Mouse (Mus musculus): Measurements from ENCODE around the gene Zfp646. TPM values are rescaled to one million over a fixed set of nuclear protein-coding genes. Genes with fewer than 3 reads are reported as not detected.

The Zfp646 gene
- polyA plus RNA-seq, 1 experiment from 2014 or later: 3.7 TPM

DNA sequence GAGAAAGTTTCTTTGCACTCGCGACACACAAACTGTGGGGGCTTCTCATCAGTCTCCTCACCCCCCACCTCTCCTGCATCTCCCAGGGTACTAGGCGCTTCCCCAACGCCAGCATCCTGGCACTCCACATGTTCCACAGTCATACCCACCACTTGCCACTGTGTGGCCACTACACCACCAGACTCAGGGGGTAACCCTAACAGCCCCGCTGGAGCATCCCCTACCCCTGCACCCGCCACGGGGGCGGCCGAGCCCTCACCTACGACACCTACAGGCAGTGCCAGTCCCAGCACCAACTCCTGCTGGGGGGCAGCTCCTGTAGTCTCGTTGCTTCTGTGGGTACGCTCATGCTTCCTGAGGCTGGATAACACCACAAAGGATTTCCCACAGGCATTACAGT lies 9.6 kb upstream of the Zfp646 start:
- 84% methylated on average over 12 of the region's 12 CpGs for WGBS (ENCODE audit: insufficient replicate concordance)
- no peak for DNase-seq
- ATAC-seq (ENCODE audit: low read depth): no peak
- Histone ChIP-seq H3K9ac (no peak overlapping the region), H3K4me2 (no peak overlapping the region), H3K4me3 (replicated peaks) (no peak overlapping the region), H3K27me3 (no peaks in the 10 kb centered on the region), H3K27ac (no peak overlapping the region), H3K4me1 (replicated peaks) (peaks cover 16% of the 10 kb centered on the region), H3K36me3 (peaks cover 56% of the 10 kb centered on the region), H3K9me3 (replicated peaks) (no peaks in the 10 kb centered on the region)

DNA sequence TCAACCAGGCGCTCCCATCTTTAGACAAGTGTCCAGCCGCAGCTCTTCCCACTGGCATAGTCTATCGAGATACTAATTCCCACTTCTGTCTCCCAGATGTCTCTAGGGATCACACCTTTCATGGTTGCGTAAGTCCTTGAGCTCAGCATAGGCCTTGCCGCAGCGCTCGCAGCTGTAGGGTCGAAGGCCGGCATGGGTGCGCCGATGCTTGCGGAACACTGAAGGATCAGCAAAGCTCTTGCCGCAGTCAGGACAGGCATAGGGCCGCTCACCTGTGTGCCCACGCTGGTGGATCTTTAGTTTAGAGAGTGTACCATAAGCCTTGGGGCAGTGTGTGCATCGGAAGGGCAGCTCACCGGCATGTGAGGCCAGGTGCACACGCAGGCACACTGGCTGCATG lies 8.4 kb upstream of the Zfp646 start:
- ATAC-seq (ENCODE audit: low read depth) (no peak), DNase-seq (no peak)
- Histone ChIP-seq H3K4me1 (replicated peaks) (peaks cover 24% of the 10 kb centered on the region), H3K27ac (no peak overlapping the region), H3K36me3 (peaks cover 62% of the 10 kb centered on the region), H3K4me2 (no peak overlapping the region), H3K9ac (no peak overlapping the region), H3K4me3 (replicated peaks) (no peak overlapping the region), H3K9me3 (replicated peaks) (no peaks in the 10 kb centered on the region), H3K27me3 (no peaks in the 10 kb centered on the region)
- WGBS (ENCODE audit: insufficient replicate concordance): 94% methylated on average over 18 of the region's 18 CpGs

DNA sequence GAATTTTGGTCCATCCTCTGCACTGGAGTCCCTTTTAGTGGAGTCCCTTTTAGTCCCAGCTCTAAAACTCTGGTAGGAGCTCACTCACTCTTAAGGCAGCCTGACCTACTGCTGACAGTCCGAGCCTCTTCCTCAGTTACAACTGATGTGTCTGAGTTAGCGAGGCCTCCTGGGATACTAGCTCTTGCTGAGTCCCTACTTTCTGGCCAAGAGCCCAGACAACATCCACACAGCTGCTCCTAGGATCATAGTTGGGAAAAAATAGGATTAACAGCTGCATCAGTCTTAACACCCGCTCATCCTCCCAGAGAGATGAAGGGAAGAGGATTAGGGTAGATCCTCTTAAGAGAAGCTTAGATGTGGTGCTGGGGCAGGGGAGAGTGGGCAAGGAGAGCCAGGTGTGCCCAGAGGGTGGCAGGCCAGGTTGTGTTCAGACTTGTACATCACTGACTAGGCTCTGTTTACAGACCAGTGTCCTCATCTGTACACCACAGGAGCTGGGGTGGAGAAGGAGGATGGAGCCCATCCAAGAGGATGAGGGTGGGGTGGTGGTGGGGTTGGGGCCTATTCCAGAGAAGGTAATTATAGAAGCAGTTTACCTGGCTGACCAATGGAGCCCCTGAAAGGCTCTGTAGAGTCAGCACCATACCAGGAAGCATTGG lies 6.7 kb upstream of the Zfp646 start:
- H3K27ac ChIP-seq: no peak overlapping the region
- H3K36me3 ChIP-seq: peaks cover 68% of the 10 kb centered on the region
- DNase-seq (no peak), ATAC-seq (ENCODE audit: low read depth) (no peak)
- no peak overlapping the region for H3K4me2 ChIP-seq
- no peaks in the 10 kb centered on the region for H3K27me3 ChIP-seq
- H3K9me3 ChIP-seq (replicated peaks): no peaks in the 10 kb centered on the region
- no peak overlapping the region for H3K4me3 ChIP-seq (replicated peaks)
- H3K4me1 ChIP-seq (replicated peaks): peaks cover 38% of the 10 kb centered on the region
- 76% methylated on average over 3 of the region's 3 CpGs for WGBS (ENCODE audit: insufficient replicate concordance)
- no peak overlapping the region for H3K9ac ChIP-seq

DNA sequence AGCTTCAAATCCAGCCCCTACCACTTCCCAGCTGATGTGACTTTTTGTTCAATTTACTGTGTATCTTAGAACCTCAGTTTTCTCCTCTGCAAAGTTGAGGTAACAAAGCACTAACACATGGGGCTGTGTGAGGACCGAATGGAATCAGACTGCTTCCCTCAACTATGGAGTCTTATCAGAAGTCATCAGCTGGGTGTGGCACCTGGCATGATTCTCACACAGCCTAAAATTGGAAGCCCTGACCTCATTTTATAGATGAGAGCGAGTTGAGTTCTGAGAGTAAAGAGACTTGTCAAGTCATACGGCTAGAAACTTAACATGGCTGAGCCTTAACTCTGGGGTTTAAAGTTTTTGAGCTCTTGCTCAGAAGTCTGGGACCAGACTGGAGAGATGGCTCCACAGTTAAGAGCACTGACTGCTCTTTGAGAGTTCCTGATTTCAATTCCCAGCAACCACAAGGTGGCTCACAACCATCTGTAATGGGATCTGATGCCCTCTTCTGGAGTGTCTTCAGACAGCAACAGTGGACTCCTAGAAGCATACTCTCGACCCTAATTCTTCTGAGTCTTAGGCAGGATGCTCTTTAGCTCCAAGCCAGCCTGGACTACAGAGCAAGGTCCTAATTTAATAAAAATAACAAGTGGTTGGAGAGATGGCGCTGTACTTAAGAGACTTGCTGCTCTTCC lies 5.7 kb upstream of the Zfp646 start:
- no peak overlapping the region for H3K9ac ChIP-seq

DNA sequence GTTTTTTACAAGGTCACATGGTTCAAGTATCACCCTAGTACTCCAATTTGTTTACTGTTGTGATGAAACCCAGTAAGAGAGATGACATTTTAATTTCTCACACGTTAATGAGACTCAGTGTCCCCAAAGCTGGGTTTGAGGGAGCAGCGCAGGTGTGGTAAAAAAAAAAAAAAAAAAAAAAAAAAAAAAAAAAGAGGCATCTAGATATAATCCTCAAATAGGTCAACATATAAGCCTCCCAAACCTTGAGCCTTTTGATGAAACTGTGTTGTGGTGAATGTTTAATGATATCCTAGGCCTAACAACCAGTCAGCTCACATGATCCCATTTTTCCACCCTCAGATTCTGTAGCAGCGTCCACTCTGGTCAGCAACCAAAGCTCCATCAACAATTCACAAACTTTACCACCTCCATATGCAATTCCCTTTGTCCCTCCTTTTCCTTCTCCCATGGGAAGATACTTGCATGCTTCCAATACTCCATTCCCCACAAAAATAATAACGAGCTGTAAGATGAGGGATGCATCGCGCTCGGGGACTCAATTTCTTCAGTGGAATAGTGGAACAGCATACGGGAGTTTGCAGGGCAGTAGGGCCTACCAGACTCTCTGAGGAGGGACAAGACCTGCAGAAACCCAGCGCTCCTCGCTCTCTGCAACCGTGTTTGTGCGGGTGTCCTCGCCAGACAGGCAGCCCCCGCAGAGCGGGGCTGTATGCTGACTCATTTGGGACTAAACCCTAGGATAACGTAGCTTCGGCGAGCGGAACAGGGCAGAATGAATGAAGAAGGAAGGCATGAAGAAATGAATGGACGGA lies 1.0 kb upstream of the Zfp646 start:
- WGBS (ENCODE audit: insufficient replicate concordance): 4% methylated on average over 20 of the region's 20 CpGs
- Histone ChIP-seq H3K4me3 (replicated peaks) (peak overlapping the region; percentile 93), H3K27ac (peak overlapping the region; percentile 96), H3K9ac (peak overlapping the region; percentile 98), H3K9me3 (replicated peaks) (peaks cover 20% of the 10 kb centered on the region), H3K27me3 (no peaks in the 10 kb centered on the region), H3K36me3 (peaks cover 51% of the 10 kb centered on the region), H3K4me2 (peak overlapping the region; percentile 87), H3K4me1 (replicated peaks) (peaks cover 50% of the 10 kb centered on the region)
- ATAC-seq (ENCODE audit: low read depth) (peak; percentile 21), DNase-seq (no peak)

More for the DNA sequence above, 5.7 kb upstream of the Zfp646 start:
- no peaks in the 10 kb centered on the region for H3K27me3 ChIP-seq
- H3K4me3 ChIP-seq (replicated peaks): no peak overlapping the region
- 58% methylated on average over 5 of the region's 5 CpGs for WGBS (ENCODE audit: insufficient replicate concordance)
- H3K27ac ChIP-seq: no peak overlapping the region
- H3K9me3 ChIP-seq (replicated peaks): no peaks in the 10 kb centered on the region
- no peak overlapping the region for H3K4me2 ChIP-seq
- ATAC-seq (ENCODE audit: low read depth) (no peak), DNase-seq (no peak)
- peaks cover 60% of the 10 kb centered on the region for H3K36me3 ChIP-seq
- peaks cover 48% of the 10 kb centered on the region for H3K4me1 ChIP-seq (replicated peaks)

DNA sequence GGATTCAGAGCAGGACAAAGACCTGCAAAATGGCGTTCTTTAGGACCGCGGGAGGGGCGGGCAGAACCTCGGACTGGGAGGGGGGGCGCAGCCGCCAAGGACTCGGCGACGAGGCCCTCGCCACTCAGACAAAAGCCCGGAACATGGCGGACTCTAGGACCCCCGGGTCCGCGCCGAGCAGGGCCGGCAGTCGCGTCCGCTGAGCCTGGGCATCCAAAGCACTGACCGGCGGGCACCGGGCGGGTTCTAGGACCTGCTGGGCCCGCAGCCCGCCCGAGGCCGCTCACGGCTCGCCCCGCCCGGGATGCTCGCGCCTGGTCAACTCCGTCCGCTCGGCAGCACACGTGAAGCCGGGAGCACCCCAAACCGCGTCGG lies 407 bp upstream of the Zfp646 start:
- Histone ChIP-seq H3K9me3 (replicated peaks) (peaks cover 26% of the 10 kb centered on the region), H3K27me3 (no peaks in the 10 kb centered on the region), H3K4me2 (peak overlapping the region; percentile 87), H3K27ac (peak overlapping the region; percentile 96), H3K4me1 (replicated peaks) (peaks cover 44% of the 10 kb centered on the region), H3K9ac (peak overlapping the region; percentile 98), H3K4me3 (replicated peaks) (peak overlapping the region; percentile 93), H3K36me3 (peaks cover 52% of the 10 kb centered on the region)
- ATAC-seq (ENCODE audit: low read depth) (peak; percentile 74), DNase-seq (peak; percentile 81)
- WGBS (ENCODE audit: insufficient replicate concordance): 2% methylated on average over 43 of the region's 43 CpGs

DNA sequence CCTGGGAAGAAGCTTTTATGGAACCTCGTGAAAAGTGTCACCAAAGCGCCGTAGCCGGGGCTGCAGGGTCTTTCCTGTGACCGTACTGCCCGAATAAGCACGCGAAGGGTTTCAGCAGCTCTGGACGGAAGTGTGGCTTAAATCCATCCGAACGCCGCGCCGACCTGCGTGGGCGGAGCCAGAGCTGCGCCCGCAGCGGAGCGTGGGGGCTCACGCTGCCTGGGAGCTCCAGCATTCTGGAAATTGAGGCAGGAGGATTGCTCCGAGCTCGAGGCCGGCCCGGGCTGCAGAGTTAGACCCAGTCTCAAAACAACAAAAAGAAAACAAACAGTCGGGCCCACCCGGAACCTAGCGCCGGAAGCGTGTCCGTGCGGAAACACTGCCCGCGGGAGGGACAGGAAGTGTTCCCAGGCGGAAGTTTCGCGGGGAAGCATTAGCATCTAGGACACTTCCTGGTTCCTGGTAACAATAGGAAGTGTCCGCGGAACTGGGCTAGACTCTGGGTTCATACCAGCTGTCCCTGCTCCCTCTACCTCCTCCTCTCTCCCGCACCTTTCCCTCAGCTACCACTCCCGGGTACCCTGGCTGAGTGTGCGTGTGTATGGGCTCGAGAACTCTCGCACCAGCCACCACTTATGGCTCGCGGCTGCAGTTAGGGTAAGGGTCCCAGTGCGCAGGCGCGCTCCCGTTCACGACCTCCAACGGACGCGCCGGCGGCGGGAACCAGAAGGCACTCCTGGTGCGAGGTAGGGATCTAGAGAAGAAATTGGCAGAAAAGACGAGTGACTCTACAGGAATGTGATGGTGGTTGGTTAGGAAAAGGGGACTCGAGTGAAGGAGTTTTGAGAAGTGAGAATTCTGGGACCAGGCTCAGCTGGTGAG lies 687 bp downstream of the Zfp646 start, which contains the start of gene Zfp668:
Gene Zfp668 (minus strand): TSS at position 362 of the 882 bp plus-strand sequence.
- Histone ChIP-seq H3K9me3 (replicated peaks) (peaks cover 37% of the 10 kb centered on the region), H3K4me2 (peak within 1 kb of the TSS; percentile 87), H3K27me3 (no peaks in the 10 kb centered on the region), H3K4me1 (replicated peaks) (peaks cover 40% of the 10 kb centered on the region), H3K9ac (peak within 1 kb of the TSS; percentile 98), H3K4me3 (replicated peaks) (peak within 1 kb of the TSS; percentile 93), H3K36me3 (peaks cover 54% of the 10 kb centered on the region), H3K27ac (peak within 1 kb of the TSS; percentile 96)
- peak; percentile 76 for ATAC-seq (ENCODE audit: low read depth)
- under 1% methylated on average over 60 of the region's 60 CpGs for WGBS (ENCODE audit: insufficient replicate concordance)
- peak; percentile 84 for DNase-seq

DNA sequence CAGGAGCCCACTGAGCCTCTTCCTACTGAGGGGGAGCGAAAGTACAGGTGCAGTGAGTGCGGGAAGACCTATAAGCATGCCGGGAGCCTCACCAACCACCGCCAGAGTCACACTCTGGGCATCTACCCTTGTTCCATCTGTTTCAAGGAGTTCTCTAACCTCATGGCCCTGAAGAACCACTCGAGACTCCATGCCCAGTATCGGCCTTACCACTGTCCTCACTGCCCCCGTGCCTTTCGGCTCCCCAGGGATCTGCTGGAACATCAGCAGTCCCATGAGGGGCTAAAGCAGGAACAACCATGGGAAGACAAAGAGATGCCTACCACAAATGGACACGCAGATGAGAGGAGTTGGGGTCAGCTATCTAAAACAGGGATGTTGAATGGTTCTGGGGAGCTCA lies 3.3 kb downstream of the Zfp646 start:
- ATAC-seq (ENCODE audit: low read depth) (no peak), DNase-seq (no peak)
- 92% methylated on average over 9 of the region's 9 CpGs for WGBS (ENCODE audit: insufficient replicate concordance)
- H3K9me3 ChIP-seq (replicated peaks): peaks cover 52% of the 10 kb centered on the region
- H3K4me2 ChIP-seq: no peak overlapping the region
- peaks cover 70% of the 10 kb centered on the region for H3K36me3 ChIP-seq
- peaks cover 33% of the 10 kb centered on the region for H3K4me1 ChIP-seq (replicated peaks)
- H3K4me3 ChIP-seq (replicated peaks): no peak overlapping the region
- H3K9ac ChIP-seq: no peak overlapping the region
- H3K27me3 ChIP-seq: no peaks in the 10 kb centered on the region
- no peak overlapping the region for H3K27ac ChIP-seq

DNA sequence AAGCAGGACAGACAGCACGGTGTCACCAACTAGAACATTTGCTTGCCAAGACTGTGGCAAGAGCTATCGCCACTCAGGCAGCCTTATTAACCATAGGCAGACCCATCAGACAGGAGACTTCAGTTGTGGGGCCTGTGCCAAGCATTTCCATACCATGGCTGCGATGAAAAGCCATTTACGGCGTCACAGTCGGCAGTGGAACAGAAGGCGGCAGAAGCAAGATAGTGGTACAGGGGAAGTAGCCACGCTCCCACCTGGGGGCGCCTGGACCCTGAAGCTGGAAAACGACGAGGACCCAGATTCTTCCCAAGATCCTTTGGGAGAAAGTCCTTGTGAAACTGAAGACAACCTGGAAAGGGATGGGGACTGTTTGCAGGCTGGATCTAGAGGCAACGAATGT lies 4.4 kb downstream of the Zfp646 start:
- ATAC-seq (ENCODE audit: low read depth): no peak
- Histone ChIP-seq H3K36me3 (peaks cover 80% of the 10 kb centered on the region), H3K4me2 (no peak overlapping the region), H3K4me3 (replicated peaks) (no peak overlapping the region), H3K27me3 (no peaks in the 10 kb centered on the region), H3K27ac (no peak overlapping the region), H3K9ac (no peak overlapping the region), H3K9me3 (replicated peaks) (peaks cover 52% of the 10 kb centered on the region), H3K4me1 (replicated peaks) (peaks cover 32% of the 10 kb centered on the region)
- no peak for DNase-seq
- WGBS (ENCODE audit: insufficient replicate concordance): 91% methylated on average over 12 of the region's 12 CpGs

DNA sequence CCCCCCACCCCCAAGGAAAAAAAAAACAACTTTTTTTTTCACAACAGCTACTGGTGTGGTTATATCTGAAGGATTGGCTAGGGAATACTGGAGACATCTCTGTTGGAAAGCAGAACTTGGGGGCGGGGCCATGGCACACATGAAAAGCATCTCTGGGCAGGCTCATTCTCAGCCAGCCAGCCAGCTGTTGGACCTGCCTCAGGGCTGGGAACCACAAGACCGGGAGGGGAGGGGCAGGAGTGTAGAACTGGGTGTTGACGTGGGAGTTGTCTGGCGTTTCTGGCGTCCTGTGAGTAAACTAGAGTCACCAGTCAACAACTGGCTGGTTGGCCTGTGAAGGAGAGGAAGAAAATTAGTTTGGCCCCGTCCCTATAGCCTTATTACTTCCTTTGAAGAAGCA lies 9.9 kb downstream of the Zfp646 start:
- no peak for ATAC-seq (ENCODE audit: low read depth)
- Histone ChIP-seq H3K4me3 (replicated peaks) (no peak overlapping the region), H3K9me3 (replicated peaks) (peaks cover 23% of the 10 kb centered on the region), H3K4me1 (replicated peaks) (peaks cover 25% of the 10 kb centered on the region), H3K27ac (peak overlapping the region; percentile 38; the same call in 1 of the 2 replicates), H3K9ac (no peak overlapping the region), H3K36me3 (peaks cover 88% of the 10 kb centered on the region), H3K4me2 (no peak overlapping the region), H3K27me3 (no peaks in the 10 kb centered on the region)
- DNase-seq: no peak
- WGBS (ENCODE audit: insufficient replicate concordance): 47% methylated on average over 6 of the region's 6 CpGs
